Mouse (Mus musculus): ENCODE data around the gene Tmem121b. TPM values are rescaled to one million over a fixed set of nuclear protein-coding genes. Genes with fewer than 3 reads are reported as not detected.

Tmem121b gene
- polyA plus RNA-seq, 1 experiment = 28.7 TPM

Other genes starting within 250 kb of the Tmem121b start
- 0.10 and 0.11 TPM in 2 replicates for gene D330020A13Rik, start 199.4 kb downstream of the Tmem121b start, polyA plus RNA-seq (2012; rRNA removed)
- gene B4galnt3, start 199.2 kb downstream of the Tmem121b start, polyA plus RNA-seq (2012; rRNA removed) = 0.38 and 0.44 TPM in 2 replicates
- 11.8 and 13.8 TPM in 2 replicates for gene Kdm5a, start 129.7 kb downstream of the Tmem121b start, polyA plus RNA-seq (2012; rRNA removed)
- 7.3 and 7.7 TPM in 2 replicates for gene Ccdc77, start 129.4 kb downstream of the Tmem121b start, polyA plus RNA-seq (2012; rRNA removed)
- gene Il17ra, start 30.6 kb downstream of the Tmem121b start, polyA plus RNA-seq (2012; rRNA removed) = 10.1 and 13.2 TPM in 2 replicates
- gene Hdhd5, start 37.5 kb upstream of the Tmem121b start, polyA plus RNA-seq (2012; rRNA removed) = 43.0 and 48.3 TPM in 2 replicates
- gene Cecr2, start 172.6 kb upstream of the Tmem121b start, polyA plus RNA-seq (2012; rRNA removed) = 2.8 and 3.2 TPM in 2 replicates

Measured in frontal cortex, adult 2 months (tissue).